Mouse (Mus musculus): ENCODE data around the gene Ppm1l. TPM values are rescaled to one million over a fixed set of nuclear protein-coding genes. Genes with fewer than 3 reads are reported as not detected.

Gene Ppm1l
- 1.6 and 13.0 TPM in 2 replicates for polyA plus RNA-seq (2012; rRNA removed; ENCODE audit: low replicate concordance)

GRCm38 (mm10) chr3:69316391-69317195, at the start of gene Ppm1l:
Gene Ppm1l (plus strand): TSS chr3:69316861.

GRCm38 (mm10) chr3:69598261-69599165, 281.9 kb downstream of the Ppm1l start, which contains the start of gene B3galnt1:
Gene B3galnt1 (minus strand): TSS chr3:69598960.

Other genes starting within 250 kb of the Ppm1l start
- gene Kpna4, start 189.7 kb upstream of the Ppm1l start, polyA plus RNA-seq (2012; rRNA removed; ENCODE audit: low replicate concordance): 9.8 and 18.7 TPM in 2 replicates
- not detected in 2 replicates for gene Arl14, start 94.4 kb upstream of the Ppm1l start, polyA plus RNA-seq (2012; rRNA removed; ENCODE audit: low replicate concordance)